In genomic region chr7:138941571-138941970, GRCm38 (mm10) we compare ENCODE assay signal across 10 mouse cellular contexts. TPM values are rescaled to one million over a fixed set of nuclear protein-coding genes. Genes with fewer than 3 reads are reported as not detected.
DNase-seq lines count a peak whose midpoint lies in the region; ATAC-seq and TF ChIP-seq lines count a peak whose summit lies in the region.
"Had no signal": no experiment of that assay in that cellular context is flagged by ENCODE, and none has a peak within 500 bp of the region (broad histone marks: within the 10 kb centered on the region; RNA-seq: fewer than 3 reads in every experiment).

No protein-coding gene starts in this region.

- TF ChIP-seq POLR2A in cortical plate, adult 2 months (IDR thresholded peaks at IDR 0.05; ENCODE audit: extremely low read depth, insufficient read depth, low read length), result peak; percentile 55; the same call in 1 of the 2 replicates

- peaks cover 9% of the 10 kb centered on the region; the same call in 1 of the 2 replicates for H3K4me1 ChIP-seq in heart, embryonic 11.5 days (ENCODE audit: control insufficient read depth, insufficient read depth, low read length)
- H3K4me1 ChIP-seq in E14TG2a.4 (replicated peaks; ENCODE audit: low read depth, low read length), result peaks cover 13% of the 10 kb centered on the region
- H3K4me1 ChIP-seq in cortical plate, adult 2 months (ENCODE audit: control insufficient read depth, insufficient read depth, low read length), result peaks cover 3% of the 10 kb centered on the region; the same call in 1 of the 2 replicates
- peaks cover 13% of the 10 kb centered on the region for H3K4me1 ChIP-seq in limb, embryonic 13.5 days
- H3K4me1 ChIP-seq in liver, embryonic 11.5 days (replicated peaks; ENCODE audit: control insufficient read depth, insufficient read depth, low read length), result no peaks in the 10 kb centered on the region

- WGBS in heart, embryonic 11.5 days (ENCODE audit: insufficient replicate concordance), result 28% methylated on average over 5 of the region's 5 CpGs
- WGBS in limb, embryonic 13.5 days, result 27% methylated on average over 5 of the region's 5 CpGs
- WGBS in liver, embryonic 11.5 days, result 27% methylated on average over 5 of the region's 5 CpGs

- no peak for DNase-seq in heart, adult 18-20 months
- no peak for DNase-seq in thymus, postnatal 0 days (ENCODE audit: low spot score)
- DNase-seq in liver, embryonic 11.5 days (ENCODE audit: low spot score), result no peak

- no peaks in the 10 kb centered on the region for H3K36me3 ChIP-seq in heart, embryonic 11.5 days (ENCODE audit: control insufficient read depth, insufficient read depth, low read length)
- no peaks in the 10 kb centered on the region for H3K36me3 ChIP-seq in E14TG2a.4 (ENCODE audit: insufficient read depth, low read length)
- H3K36me3 ChIP-seq in limb, embryonic 13.5 days, result no peaks in the 10 kb centered on the region
- H3K36me3 ChIP-seq in liver, embryonic 11.5 days (ENCODE audit: control insufficient read depth, insufficient read depth, low read length), result no peaks in the 10 kb centered on the region

- H3K9ac ChIP-seq in heart, embryonic 11.5 days (ENCODE audit: low read depth, low read length), result no peak overlapping the region
- H3K9ac ChIP-seq in limb, embryonic 13.5 days, result no peak overlapping the region
- no peak overlapping the region for H3K9ac ChIP-seq in liver, embryonic 11.5 days (ENCODE audit: low read depth, low read length)

- H3K4me3 ChIP-seq in heart, embryonic 11.5 days (ENCODE audit: low read depth, low read length), result peak overlapping the region; percentile 46
- peak overlapping the region; percentile 82 for H3K4me3 ChIP-seq in E14TG2a.4 (replicated peaks; ENCODE audit: low read length)
- peak overlapping the region; percentile 94 for H3K4me3 ChIP-seq in cortical plate, adult 2 months (ENCODE audit: insufficient read depth, low read length)
- peak overlapping the region; percentile 51 for H3K4me3 ChIP-seq in limb, embryonic 13.5 days
- no peak overlapping the region for H3K4me3 ChIP-seq in liver, embryonic 11.5 days (ENCODE audit: low read depth, low read length)

- TF ChIP-seq CTCF in E14TG2a.4 (conservative IDR thresholded peaks at IDR 0.05; ENCODE audit: low read length), result no peak
- TF ChIP-seq CTCF in cortical plate, adult 2 months (IDR thresholded peaks at IDR 0.05; ENCODE audit: extremely low read depth, insufficient read depth, low read length), result no peak

- no peaks in the 10 kb centered on the region for H3K9me3 ChIP-seq in heart, embryonic 11.5 days (replicated peaks; ENCODE audit: control insufficient read depth, low read length)
- H3K9me3 ChIP-seq in E14TG2a.4 (ENCODE audit: low read length), result peaks cover 21% of the 10 kb centered on the region
- no peaks in the 10 kb centered on the region for H3K9me3 ChIP-seq in limb, embryonic 13.5 days
- no peaks in the 10 kb centered on the region for H3K9me3 ChIP-seq in liver, embryonic 11.5 days (ENCODE audit: control insufficient read depth, low read length)

- H3K27me3 ChIP-seq in heart, embryonic 11.5 days (ENCODE audit: control insufficient read depth, insufficient read depth, low read length), result peaks cover 58% of the 10 kb centered on the region
- H3K27me3 ChIP-seq in E14TG2a.4 (ENCODE audit: insufficient read depth, low read length), result peaks cover 77% of the 10 kb centered on the region
- peaks cover 85% of the 10 kb centered on the region for H3K27me3 ChIP-seq in limb, embryonic 13.5 days
- peaks cover 54% of the 10 kb centered on the region for H3K27me3 ChIP-seq in liver, embryonic 11.5 days (replicated peaks; ENCODE audit: control insufficient read depth, insufficient read depth, low read length)

- peak overlapping the region; percentile 90 for H3K4me2 ChIP-seq in heart, embryonic 11.5 days
- peak overlapping the region; percentile 91 for H3K4me2 ChIP-seq in limb, embryonic 13.5 days (replicated peaks)
- H3K4me2 ChIP-seq in liver, embryonic 11.5 days, result no peak overlapping the region; the same call in 1 of the 2 replicates

- no peak for ATAC-seq in heart, embryonic 11.5 days (replicated peaks; ENCODE audit: insufficient number of reproducible peaks, low FRiP score, low TSS enrichment)
- no peak for ATAC-seq in limb, embryonic 13.5 days (ENCODE audit: low FRiP score, low read depth)
- ATAC-seq in erythroid progenitor cell, adult 5-6 weeks (replicated peaks; ENCODE audit: low FRiP score, poor library complexity, severe bottlenecking), result no peak
- ATAC-seq in liver, embryonic 11.5 days (replicated peaks; ENCODE audit: low FRiP score), result no peak

- H3K27ac ChIP-seq in heart, embryonic 11.5 days (ENCODE audit: low read depth, low read length), result no peak overlapping the region
- peak overlapping the region; percentile 99 for H3K27ac ChIP-seq in cortical plate, adult 2 months (ENCODE audit: insufficient read depth, low read length)
- no peak overlapping the region for H3K27ac ChIP-seq in limb, embryonic 13.5 days
- no peak overlapping the region for H3K27ac ChIP-seq in liver, embryonic 11.5 days (ENCODE audit: low read depth, low read length)

RNA-seq across cellular contexts. Expression of gene Jakmip3, which starts 1.0 kb away (rescaled TPM):
- polyA plus RNA-seq in heart, embryonic 11.5 days (2014; fragmentation: Nextera tagmentation; extraction: Ambion mirVana), result 0.13 and 0.59 TPM in 2 replicates
- total RNA-seq in heart, adult 18-20 months (2021), result under 1 TPM in 1 of 2 experiments, not detected in 1; 0.31 TPM
- polyA plus RNA-seq in cortical plate, adult 2 months (2012; rRNA removed), result 49.2 and 50.2 TPM in 2 replicates
- polyA plus RNA-seq in limb, embryonic 13.5 days (2015; fragmentation: Nextera tagmentation; extraction: Ambion mirVana), result 0.45 and 0.46 TPM in 2 replicates
- not detected in 2 replicates for total RNA-seq in erythroid progenitor cell, adult 5-6 weeks (2015; ENCODE audit: low replicate concordance)
- total RNA-seq in erythroid progenitor cell, adult 5-6 weeks (2017; ENCODE audit: low replicate concordance), result not detected in 2 replicates
- polyA plus RNA-seq in thymus, postnatal 0 days (2015; fragmentation: Nextera tagmentation; extraction: Ambion mirVana), result not detected in 2 replicates
- polyA plus RNA-seq in liver, embryonic 11.5 days (2014; fragmentation: Nextera tagmentation; extraction: Ambion mirVana), result 0.10 TPM in 1 of 2 replicates, not detected in the other
- total RNA-seq: hematopoietic stem cell, adult 5-6 weeks had no signal
- polyA plus RNA-seq: liver, embryonic 16.5 days had no signal

RNA-seq across cellular contexts. Expression of gene Bnip3, which starts 32.3 kb away (rescaled TPM):
- 306 and 317 TPM in 2 replicates for polyA plus RNA-seq in heart, embryonic 11.5 days (2014; fragmentation: Nextera tagmentation; extraction: Ambion mirVana)
- total RNA-seq in heart, adult 18-20 months (2021), result 100 to 1,000 TPM; 243 to 325 TPM
- 99.4 and 105 TPM in 2 replicates for polyA plus RNA-seq in cortical plate, adult 2 months (2012; rRNA removed)
- polyA plus RNA-seq in limb, embryonic 13.5 days (2015; fragmentation: Nextera tagmentation; extraction: Ambion mirVana), result 133 and 134 TPM in 2 replicates
- total RNA-seq in erythroid progenitor cell, adult 5-6 weeks (2015; ENCODE audit: low replicate concordance), result 0.72 and 9.2 TPM in 2 replicates
- total RNA-seq in erythroid progenitor cell, adult 5-6 weeks (2017; ENCODE audit: low replicate concordance), result 0.64 and 5.5 TPM in 2 replicates
- 41.4 and 42.5 TPM in 2 replicates for polyA plus RNA-seq in thymus, postnatal 0 days (2015; fragmentation: Nextera tagmentation; extraction: Ambion mirVana)
- 200 and 218 TPM in 2 replicates for polyA plus RNA-seq in liver, embryonic 11.5 days (2014; fragmentation: Nextera tagmentation; extraction: Ambion mirVana)

Comparison
In these comparisons a context has a peak if more than half of its experiments do, and no peak if none do; other contexts are left out.
1. RNA of gene Jakmip3, which starts 1.0 kb away (polyA plus RNA-seq): 49.2 to 50.2 TPM in cortical plate, adult 2 months; 0.13 to 0.59 TPM in heart, embryonic 11.5 days, 0.45 to 0.46 TPM in limb, embryonic 13.5 days, 0.10 TPM in liver, embryonic 11.5 days and not detected in thymus, postnatal 0 days; every median in the first group is over 10 times any median in the second.